Mouse (Mus musculus) cerebellum, postnatal 4 days (tissue): ENCODE results near the gene Zdhhc22.

Experiments used
- DNase-seq, 2 experiments: peaks; one replicate each; pipeline ENCODE4 v3.0.0; 2022; ENCODE audit warnings: low spot score in 2 of 2, mixed read lengths in 1 of 2

The Zdhhc22 gene

DNA sequence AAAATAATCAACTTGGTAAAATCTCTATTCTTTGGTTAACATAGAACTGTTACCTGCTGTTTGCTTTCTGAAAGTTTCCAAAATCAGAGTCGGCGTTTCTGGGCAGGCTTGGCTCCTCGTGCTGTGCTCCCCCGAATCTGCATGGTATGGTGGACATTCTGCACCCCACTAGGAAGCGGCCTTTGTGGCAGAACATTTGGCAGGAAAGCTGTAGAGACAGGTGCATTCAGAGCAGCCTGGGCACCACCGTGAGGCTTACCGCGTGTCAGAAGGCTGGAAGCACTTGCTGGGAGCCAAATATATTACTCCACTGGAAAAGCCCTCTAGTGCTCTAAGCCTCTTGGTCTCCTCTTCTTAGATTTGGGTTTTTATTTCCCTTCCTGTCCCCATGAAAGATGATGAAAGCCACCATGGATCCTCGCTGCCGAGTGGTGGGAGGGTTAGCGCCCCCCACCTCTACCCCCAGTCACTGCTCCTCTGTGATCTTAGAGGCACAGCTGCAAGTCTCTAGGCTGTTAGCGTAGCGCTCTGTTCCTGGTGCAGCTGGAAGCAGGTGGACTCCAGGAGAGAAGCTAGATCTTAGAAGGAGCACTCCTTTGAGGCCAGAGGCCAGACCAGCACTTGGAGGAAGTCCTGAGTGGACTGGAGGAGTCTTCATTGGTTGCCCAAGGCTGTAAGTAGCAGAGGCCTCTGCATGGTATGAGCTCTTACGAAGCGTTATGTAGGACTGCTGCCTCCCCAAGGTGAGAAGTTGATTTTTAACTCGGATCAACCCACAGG is 25.8 kb downstream of the Zdhhc22 start:
- no peak for DNase-seq

DNA sequence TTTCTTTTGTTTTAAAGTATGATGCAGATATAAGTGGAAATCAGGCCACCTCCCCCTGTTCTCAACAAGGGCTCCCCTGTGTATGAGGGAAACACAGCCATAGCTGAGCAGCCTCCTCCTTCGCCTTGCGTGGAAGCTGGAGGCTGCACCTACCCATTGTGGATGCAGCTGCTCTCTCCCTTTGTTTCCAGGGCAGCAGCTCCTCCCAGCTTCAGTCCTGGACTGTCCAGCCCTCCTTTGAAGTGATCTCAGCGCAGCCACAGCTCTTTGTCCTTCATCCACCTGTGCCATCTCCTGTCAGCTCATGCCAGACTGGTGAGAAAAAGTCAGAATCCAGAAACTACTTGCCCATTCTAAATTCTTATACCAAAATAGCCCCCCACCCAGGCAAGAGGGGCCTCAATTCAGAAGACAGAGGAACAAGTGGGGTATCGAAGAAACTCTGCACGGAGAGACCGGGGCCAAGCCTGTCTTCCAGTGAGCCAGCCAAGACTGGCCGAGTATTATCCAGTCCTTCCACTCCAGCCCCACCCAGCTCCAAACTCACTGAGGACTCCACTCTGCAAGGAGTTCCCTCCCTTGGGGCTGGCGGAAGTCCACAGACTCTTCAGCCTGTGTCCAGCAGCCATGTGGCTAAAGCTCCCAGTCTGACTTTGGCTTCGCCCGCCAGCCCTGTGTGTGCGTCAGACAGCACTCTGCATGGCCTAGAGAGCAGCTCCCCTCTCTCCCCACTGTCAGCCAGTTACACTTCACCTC is 28.5 kb downstream of the Zdhhc22 start:
- no peak for DNase-seq

DNA sequence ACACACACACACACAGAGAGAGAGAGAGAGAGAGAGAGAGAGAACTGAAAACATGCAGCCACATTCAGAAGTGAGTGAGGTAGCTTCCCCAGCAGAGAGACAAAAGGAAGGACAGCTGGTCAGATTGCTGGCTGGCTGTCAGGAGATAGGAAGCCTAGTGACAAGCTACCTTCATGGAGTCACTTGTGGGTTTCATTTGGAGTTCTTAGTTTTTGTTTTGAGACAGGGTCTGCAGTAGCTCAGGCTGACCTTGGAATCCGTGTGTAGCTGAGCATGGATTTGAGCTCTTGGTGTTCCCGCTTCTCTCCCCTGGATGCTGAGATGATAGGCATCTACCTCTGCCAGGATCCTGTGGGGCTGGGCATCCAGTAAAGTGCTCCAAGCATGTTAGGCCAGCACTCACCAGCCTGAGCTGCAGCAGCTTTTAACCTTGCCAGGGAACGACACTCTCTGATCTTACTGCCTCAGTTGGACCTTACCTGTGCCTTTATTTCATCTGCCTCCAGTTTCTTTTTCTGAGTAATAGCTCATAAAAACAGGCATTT is 29.4 kb downstream of the Zdhhc22 start:
- no peak for DNase-seq

DNA sequence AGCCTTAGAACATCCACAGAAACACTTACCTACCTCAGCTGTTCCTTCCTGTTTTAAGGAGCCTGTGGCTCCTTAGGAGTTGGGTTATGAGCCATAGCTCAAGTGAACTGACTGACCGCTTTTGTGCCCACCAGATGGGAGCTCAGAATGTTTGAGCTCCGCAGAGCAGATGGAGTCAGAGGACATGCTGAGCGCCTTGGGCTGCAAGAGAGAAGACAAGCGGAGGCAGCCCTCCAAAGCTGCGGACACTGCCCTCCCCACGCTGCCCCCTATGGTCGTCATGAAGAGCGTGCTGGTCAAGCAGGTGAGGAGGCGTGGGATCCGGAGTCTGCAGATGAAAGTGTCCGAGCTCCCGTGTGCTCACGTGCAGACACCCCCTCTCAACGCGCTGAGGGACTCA is 30.1 kb downstream of the Zdhhc22 start:
- peak in 1 of 2 experiments; percentile 49 for DNase-seq

DNA sequence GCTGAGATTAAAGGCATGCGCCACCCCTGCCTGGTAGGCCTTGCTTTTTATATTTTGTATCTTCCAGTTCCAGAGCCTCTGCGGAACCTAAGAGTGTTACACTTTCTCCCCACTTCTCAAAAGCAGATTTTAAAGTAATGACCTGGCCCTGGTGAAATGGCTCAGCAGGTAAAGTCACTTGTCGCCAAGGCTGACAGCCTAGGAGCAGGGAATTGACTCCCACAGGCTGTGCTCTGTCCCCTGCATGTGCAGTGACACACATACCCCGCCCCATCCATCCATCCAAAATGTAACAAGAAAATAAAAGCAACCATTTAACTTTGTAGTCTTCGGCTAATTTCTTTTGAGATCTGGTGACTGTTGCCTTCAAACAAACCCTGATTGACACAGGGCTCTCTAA is 30.6 kb downstream of the Zdhhc22 start:
- DNase-seq: no peak

DNA sequence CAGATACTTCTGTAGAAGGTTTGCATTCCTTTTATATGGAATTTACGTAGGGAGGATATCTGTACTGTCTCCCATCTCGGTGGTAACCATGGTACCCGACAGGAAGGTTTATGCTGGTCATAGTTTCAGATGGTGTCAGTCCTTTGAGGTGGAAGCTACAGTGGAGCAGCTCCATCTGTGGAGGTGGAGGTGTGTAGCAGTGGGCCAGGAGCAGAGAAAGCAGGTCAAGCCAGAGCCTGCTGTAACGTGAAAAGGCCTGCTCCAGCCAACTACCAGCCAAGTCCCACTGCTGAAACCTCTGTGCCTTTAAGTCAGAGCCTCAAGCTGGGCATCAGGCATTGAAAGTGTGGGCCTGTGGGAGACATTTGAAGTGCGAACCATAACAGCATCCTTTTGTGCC is 31.7 kb downstream of the Zdhhc22 start:
- DNase-seq: no peak

DNA sequence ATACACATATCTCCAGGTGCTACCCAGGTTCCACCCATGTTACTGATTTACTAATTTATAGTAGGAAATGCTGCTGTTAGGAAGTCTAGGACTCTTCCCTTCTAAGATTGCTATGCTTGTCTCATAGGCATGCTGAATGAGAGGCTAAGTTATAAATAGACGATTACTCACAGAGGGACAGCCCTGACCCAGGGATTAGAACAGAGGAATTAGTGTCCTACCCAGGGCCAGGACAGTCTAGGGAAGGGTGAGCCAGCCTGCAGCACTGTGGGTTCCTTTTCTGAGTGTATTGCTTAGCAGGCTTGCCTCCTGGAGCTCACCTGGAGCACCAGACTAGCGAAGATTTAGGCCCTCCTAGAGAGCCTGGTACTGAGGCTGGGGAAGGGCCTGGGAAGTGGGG is 34.3 kb downstream of the Zdhhc22 start:
- no peak for DNase-seq

DNA sequence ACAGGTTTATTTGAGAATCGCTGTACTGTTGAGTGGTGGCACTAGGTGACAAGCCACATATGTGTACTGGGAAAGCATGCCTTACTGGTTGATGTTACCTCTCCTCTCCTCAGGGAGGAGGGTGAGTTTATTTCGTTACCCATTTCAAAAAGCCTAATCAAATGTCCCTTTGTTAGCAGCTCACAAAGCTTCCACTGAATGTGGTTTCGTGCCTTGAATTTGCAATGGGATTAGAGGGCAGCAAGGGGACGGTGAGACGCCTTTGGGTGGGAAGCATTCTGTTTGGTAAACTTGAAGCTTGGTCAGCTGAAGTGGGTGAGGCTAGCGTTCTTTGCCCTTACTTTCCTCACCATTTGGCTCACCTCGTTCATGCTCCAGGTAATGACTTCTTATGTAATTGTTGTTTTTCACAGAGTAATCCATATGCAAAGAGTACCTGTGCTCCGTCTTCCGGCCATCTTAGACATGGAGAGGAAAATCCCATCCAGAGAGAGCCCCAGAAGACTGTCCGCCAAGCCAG is 37.8 kb downstream of the Zdhhc22 start:
- no peak for DNase-seq

DNA sequence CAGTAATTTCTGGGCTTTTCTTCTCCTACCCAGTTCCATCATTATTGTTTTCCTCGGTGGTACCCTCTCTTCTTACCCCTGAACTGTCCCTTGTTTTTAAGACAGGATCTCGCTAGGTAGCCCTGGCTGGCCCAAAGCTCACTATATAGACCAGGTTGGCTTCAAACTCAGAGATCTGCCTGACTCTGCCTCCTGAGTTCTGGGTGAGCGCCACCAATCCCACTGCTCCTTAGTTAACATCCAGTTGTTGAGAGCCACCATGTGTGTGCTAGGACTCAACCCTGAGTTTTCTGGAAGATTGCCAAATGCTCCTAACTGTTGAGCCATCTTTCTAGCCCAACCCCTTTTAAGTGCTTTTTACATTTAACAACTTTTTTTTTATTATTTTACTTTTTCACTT is 39.3 kb downstream of the Zdhhc22 start:
- DNase-seq: no peak

DNA sequence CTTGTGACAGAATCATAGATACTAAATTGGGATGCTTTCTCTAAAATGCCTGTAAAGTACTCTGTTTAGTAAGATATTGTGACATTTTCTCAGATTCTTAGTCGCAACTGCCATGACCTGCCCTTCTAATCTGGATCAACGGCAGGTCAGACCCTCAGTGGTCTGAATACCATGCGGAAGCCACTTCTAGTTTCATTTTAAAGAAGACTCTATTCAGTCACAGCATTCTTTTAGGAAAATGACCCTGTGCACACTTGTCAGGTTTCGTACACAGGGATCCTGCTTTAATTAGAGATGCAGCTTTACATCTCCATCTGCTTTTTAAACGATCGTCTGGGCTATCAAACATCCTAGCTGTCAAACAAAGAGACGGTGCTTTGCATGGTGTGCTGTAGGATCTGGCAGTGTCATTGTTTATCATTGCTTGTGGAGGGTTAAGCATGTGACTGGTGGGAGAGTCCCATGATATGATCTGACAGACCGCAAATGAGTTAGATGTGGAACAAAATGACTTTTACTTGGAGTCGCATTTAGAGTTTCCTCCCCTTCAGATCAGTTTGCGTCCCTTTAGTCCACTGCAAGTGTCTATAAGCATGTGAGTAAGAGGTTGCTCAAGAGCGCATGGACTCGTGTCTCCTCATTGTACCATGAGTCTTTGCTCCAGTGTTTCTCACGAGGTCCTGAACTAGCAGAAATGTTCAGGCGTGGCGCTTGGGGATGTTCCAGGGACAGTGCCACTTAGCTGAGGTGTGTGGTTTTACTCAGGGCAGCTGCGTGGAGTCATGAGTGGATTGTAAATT is 39.9 kb downstream of the Zdhhc22 start:
- DNase-seq: no peak

DNA sequence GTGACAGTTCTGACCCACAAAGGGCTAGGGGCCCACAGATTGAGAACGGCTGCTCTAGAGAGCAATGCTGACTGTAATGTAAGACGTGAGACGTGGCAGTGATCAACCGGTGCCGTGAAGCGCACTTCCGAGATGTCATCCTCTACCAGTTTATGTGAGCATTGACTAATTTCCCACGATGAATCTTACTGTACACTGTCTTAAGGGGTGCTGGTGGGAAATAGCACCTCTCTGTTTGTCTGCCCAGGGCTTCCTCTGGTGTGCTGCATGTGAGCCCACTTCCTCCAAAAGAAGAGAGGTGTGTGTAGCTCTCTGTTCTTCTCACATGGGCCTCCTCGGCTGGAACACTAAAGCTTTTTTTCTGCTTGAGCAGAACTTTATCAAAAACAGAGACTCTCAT is 40.7 kb downstream of the Zdhhc22 start:
- DNase-seq: no peak

DNA sequence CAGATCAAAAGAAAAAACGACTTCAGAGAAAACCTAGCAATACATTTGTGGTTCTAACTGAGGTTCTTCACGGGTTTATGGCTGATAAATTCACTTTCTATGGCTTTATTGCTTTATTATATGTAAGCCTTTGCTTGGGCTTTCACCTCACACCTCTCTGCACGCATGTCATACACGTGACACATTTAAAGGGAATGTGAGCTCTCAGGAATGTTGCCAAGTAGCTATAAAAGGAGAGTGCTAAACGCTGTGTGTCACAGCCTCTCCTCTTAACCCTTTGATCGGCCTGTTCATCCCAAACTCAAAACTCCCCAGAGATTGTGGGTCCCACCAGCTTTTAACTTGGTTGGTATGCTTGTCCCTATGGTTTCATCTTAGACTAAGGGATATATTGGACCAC is 41.6 kb downstream of the Zdhhc22 start:
- DNase-seq: no peak

DNA sequence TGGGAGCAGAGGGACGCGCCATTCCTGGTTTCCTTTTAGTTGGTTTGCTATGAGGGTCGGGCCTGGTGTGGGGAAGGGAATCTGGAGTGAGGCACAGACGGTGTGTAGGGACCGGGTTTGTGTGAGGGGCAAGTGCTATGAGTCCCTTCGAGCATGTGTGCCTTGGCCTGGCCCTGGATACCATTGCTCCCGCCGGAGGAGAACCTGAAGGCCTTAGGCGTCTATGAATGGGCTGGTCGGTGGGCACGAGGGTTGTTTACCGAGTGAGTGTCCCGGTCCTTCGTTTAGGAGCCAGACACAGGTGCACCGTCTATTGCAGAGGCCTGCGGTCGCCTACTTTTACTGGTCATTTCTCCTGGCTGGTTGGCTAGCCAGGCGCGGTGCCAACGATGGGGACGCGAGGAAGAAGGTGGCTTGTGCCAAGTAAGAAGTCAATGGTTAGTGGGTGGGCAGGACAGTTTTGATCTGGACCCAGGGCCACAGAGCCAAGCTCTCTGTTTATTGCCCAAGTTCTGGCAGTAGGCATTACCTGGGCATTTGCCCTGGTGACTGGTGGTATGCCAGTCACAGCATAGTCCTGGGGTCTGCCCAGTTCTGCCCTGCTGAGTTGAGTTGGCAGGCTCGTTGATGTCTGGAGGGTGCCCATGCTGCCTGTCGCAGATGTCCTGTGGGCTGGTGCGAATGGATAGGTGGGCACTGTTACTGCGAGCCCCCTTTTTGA is 42.4 kb downstream of the Zdhhc22 start:
- DNase-seq: peak; percentile 53 to 78

DNA sequence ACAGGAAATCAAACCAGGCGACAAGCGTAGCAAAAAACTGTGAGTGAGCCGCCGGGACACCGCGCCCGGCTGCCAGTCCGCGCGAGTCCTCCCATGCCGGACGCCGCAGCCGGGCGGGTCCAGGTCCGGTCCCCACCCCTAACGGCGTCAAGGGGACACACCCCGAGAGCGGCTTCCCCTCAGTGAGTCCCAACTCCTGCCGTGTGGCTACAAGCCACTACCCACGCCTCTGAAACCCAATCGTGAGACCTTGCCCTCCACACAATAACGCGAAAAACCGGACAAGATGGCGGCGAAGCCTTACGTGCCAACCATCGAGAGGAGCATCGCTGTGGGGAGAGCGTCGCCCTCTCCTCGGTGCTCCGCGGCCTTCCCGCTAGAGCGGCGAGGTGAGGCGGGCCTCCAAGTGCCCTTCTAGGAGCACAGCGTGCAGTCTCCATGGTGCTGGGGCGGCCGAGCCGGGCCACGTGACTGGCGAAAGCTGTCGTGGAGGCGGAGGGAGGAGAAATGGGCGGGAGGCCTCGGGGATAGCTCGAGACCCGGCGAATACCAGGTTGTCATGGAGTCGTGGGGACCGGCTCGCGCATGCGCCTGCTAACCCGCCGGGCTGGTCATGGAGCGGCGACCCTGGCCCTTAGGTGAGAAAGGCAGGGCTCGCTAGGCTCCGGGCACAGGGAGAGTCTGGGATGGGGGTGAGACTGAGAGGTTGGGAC is 43.2 kb downstream of the Zdhhc22 start, which contains the start of gene Cipc:
Gene Cipc (plus strand): TSS at position 182 of the 713 bp plus-strand sequence.
- peak; percentile 94 to 96 for DNase-seq

DNA sequence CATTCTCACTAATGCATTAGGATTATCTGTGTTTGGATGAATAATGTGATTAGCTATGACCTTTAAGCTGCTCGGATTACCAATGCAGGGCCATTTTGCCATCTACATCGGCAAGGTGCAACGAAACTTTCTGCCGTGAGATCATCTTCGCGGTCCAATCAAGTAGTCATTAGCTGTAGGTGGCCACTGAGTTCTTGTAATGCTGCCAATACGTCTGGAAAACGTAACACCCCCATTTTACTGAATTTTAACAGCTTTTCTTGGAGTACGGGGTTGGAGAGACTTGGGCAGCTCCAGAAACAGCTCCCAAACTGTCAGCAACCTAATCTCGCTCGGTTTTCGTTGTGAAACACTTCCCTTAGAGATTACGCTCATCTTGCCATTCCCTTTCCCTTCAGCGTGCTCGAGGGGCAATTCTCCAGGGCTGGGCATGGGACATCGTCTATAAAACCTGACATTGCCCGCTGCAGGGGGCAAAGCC is 43.9 kb downstream of the Zdhhc22 start:
- no peak for DNase-seq

DNA sequence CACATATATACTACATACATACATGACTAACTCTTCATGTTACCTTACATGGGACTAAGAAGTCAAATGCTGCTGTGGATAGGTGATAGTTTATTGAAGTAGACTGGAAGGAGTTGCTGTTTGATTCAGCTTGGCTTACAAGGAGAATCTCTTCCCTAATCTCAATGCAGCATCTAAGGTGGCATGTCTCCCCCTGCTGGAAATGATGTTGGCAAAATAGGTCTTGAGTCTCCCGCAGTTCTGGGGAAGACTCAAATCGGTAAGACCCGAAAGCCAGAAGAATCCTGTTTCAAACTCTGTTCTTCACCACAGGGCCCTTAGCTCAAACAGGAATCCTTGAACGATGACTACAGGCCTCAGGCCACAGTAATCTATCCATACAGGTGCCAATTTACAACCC is 45.1 kb downstream of the Zdhhc22 start:
- peak in 1 of 2 experiments; percentile 71 for DNase-seq

DNA sequence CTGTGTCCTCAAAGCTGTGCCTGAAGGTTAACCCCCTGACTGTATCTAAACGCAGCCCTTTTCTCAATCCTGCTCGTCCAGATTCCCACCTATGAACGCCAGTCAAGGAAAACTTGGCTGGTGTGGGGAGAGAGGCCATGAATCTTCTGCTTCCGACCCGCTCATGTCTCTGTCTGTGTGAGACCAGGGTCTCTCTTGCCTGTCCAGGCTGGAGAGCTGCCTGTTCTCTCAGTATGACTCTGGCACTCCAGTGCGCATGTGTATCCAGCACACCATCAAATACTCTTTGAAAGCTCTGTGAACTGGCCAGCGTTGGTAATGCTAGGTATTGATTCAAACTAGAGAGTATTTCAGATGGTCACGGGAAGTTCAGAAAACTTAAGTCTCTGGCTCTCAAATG is 46.8 kb downstream of the Zdhhc22 start:
- no peak for DNase-seq

DNA sequence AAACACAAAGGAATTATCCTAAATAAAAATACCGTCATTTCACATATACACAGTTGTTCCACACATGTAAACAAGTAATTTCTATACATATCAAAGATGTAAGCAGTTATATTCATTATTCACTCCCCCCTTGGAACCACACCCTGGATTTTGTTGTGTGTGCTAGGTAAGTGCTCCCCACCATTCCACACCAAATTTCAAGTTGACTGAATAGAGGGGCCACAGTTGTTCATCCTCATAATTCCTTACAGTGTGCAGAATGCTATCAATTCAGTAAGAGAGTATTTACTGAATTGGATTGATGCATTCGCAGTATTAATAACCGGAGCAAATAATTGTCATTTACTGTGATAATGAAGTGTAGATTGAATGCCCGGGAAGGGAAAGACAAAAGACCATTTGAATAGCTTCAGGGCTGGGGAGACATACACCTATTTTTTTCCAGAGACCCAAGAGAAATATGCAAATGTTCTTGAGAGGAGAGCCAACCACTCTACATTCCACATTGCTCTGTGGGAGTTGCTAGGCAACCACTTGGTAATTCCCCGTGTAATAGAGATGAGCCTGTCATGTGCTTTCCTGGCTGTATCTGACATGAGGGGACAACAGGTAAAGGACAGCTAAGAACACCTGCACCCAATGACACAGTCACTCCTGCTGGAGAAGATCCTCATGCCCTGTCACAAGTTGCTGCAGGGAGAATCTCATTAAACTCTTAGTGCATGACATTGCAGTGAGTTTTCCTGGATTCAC is 48.3 kb downstream of the Zdhhc22 start:
- no peak for DNase-seq

DNA sequence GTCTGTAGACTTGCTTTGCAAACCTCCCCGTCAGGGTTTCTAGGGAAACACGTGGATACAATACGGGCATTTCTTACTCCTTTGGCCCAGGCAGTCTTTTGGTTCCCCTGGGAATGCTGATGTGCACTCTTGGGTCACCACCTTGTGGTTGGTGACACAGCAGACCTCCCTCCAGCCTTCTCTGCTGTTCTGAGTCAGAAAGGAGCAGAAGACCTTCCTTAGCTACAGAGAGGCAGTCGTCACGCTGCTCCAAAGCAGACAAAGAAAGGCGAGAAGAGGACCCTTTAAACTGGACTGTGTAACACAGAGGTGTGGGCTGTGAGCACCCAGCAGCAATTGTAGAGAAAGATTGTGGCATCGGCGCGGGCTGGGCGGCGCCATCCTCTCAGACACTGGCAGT is 49.1 kb downstream of the Zdhhc22 start:
- DNase-seq: no peak

DNA sequence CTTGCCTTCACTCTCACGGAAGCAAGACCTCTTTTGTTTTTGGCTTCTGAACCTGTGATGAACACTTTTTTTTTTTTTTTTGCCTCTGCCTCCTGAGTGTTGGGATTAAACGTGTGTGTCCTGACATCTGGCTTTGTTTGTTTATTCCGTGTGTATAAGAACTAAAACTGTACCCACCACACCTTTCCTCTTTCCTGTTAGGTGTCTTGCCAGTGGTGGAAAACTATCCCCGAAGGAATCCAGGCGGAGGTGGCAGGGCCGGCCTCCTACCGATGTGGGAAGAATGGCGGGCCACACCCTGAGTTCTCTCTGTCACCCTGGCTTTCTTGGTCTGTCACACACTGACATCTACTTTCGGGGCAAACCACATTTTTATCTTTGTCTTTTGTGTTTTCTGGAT is 51.7 kb downstream of the Zdhhc22 start:
- no peak for DNase-seq
